13 mouse cellular contexts compared by ENCODE assay signal in the genomic region with DNA sequence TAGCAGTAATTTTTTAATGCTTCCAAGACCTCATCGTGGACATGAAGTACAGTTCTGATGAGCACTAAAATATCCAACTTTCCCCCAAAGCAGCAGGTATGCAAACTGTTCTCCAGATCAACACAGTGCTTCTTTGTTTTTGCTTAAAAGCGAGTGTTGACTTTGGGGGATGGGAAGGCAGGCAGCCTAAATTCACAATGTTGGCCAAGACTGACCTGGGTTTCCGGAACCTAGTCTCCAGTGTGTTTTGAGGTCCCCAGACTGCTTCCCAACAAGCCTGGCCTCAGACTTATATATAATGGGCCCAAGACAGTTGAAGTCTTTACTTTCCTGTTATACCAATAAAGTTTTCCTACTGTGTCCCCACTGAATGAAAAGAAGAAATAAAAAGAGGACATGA.
DNase-seq lines count a peak whose midpoint lies in the region; ATAC-seq and TF ChIP-seq lines count a peak whose summit lies in the region.
"Had no signal": no experiment of that assay in that cellular context is flagged by ENCODE, and none has a peak within 500 bp of the region (broad histone marks: within the 10 kb centered on the region; RNA-seq: fewer than 3 reads in every experiment).

No protein-coding gene starts in this region.

- H3K4me1 ChIP-seq in forebrain, embryonic 10.5 days: peaks cover 43% of the 10 kb centered on the region
- H3K4me1 ChIP-seq in forebrain, embryonic 11.5 days (replicated peaks; ENCODE audit: control insufficient read depth, insufficient read depth, low read length): no peaks in the 10 kb centered on the region
- peaks cover 26% of the 10 kb centered on the region for H3K4me1 ChIP-seq in kidney, postnatal 0 days (replicated peaks; ENCODE audit: insufficient read depth, low read length)
- H3K4me1 ChIP-seq in cortical plate, adult 2 months (ENCODE audit: control insufficient read depth, insufficient read depth, low read length): peaks cover 5% of the 10 kb centered on the region; the same call in 1 of the 2 replicates
- peaks cover 56% of the 10 kb centered on the region for H3K4me1 ChIP-seq in limb, embryonic 12.5 days (replicated peaks)
- no peaks in the 10 kb centered on the region for H3K4me1 ChIP-seq in forebrain, postnatal 0 days (ENCODE audit: insufficient read depth)

- no peak for TF ChIP-seq CTCF in kidney, postnatal 0 days (IDR thresholded peaks at IDR 0.05; ENCODE audit: low read depth)
- no peak for TF ChIP-seq CTCF in cortical plate, adult 2 months (IDR thresholded peaks at IDR 0.05; ENCODE audit: extremely low read depth, insufficient read depth, low read length)
- no peak for TF ChIP-seq CTCF in forebrain, postnatal 0 days (IDR thresholded peaks at IDR 0.05; ENCODE audit: low read depth)

- H3K36me3 ChIP-seq in forebrain, embryonic 10.5 days (replicated peaks): peaks cover 4% of the 10 kb centered on the region; the same call in 1 of the 2 replicates
- H3K36me3 ChIP-seq in forebrain, embryonic 11.5 days (ENCODE audit: control insufficient read depth, insufficient read depth, low read length): no peaks in the 10 kb centered on the region
- no peaks in the 10 kb centered on the region for H3K36me3 ChIP-seq in kidney, postnatal 0 days (ENCODE audit: insufficient read depth, low read length)
- H3K36me3 ChIP-seq in limb, embryonic 12.5 days: peaks cover 6% of the 10 kb centered on the region; the same call in 1 of the 2 replicates
- no peaks in the 10 kb centered on the region for H3K36me3 ChIP-seq in forebrain, postnatal 0 days (ENCODE audit: insufficient read depth)

- H3K9ac ChIP-seq in forebrain, embryonic 11.5 days (ENCODE audit: low read length): no peak overlapping the region
- H3K9ac ChIP-seq in kidney, postnatal 0 days (ENCODE audit: low read depth, low read length): no peak overlapping the region
- no peak overlapping the region for H3K9ac ChIP-seq in limb, embryonic 12.5 days (replicated peaks)
- H3K9ac ChIP-seq in forebrain, postnatal 0 days: no peak overlapping the region
- H3K9ac ChIP-seq: liver, embryonic 13.5 days; midbrain, embryonic 13.5 days had no signal

- H3K4me2 ChIP-seq in forebrain, embryonic 11.5 days (ENCODE audit: low read depth, low read length, severe bottlenecking): no peak overlapping the region
- no peak overlapping the region for H3K4me2 ChIP-seq in kidney, postnatal 0 days (ENCODE audit: low read length)
- H3K4me2 ChIP-seq in limb, embryonic 12.5 days: no peak overlapping the region
- no peak overlapping the region for H3K4me2 ChIP-seq in forebrain, postnatal 0 days (ENCODE audit: low read depth)
- H3K4me2 ChIP-seq: liver, embryonic 13.5 days; midbrain, embryonic 13.5 days had no signal

- WGBS in forebrain, embryonic 10.5 days: 71% methylated on average over 3 of the region's 3 CpGs
- 70% methylated on average over 3 of the region's 3 CpGs for WGBS in forebrain, embryonic 11.5 days
- WGBS in kidney, postnatal 0 days: 33% methylated on average over 3 of the region's 3 CpGs
- WGBS in limb, embryonic 12.5 days: 65% methylated on average over 3 of the region's 3 CpGs
- WGBS in forebrain, postnatal 0 days: 67% methylated on average over 3 of the region's 3 CpGs

- H3K9me3 ChIP-seq in forebrain, embryonic 10.5 days: no peaks in the 10 kb centered on the region
- H3K9me3 ChIP-seq in forebrain, embryonic 11.5 days (ENCODE audit: control insufficient read depth, low read length): no peaks in the 10 kb centered on the region
- H3K9me3 ChIP-seq in kidney, postnatal 0 days (replicated peaks; ENCODE audit: low read length): no peaks in the 10 kb centered on the region
- no peaks in the 10 kb centered on the region for H3K9me3 ChIP-seq in limb, embryonic 12.5 days
- no peaks in the 10 kb centered on the region for H3K9me3 ChIP-seq in forebrain, postnatal 0 days (ENCODE audit: low read length)
- H3K9me3 ChIP-seq: liver, embryonic 13.5 days; midbrain, embryonic 13.5 days had no signal

- peak overlapping the region; percentile 59; the same call in 1 of the 2 replicates for H3K27ac ChIP-seq in forebrain, embryonic 10.5 days
- H3K27ac ChIP-seq in forebrain, embryonic 11.5 days (ENCODE audit: low read depth, low read length): no peak overlapping the region
- H3K27ac ChIP-seq in kidney, postnatal 0 days: peak overlapping the region; percentile 58
- peak overlapping the region; percentile 60 for H3K27ac ChIP-seq in cortical plate, adult 2 months (ENCODE audit: insufficient read depth, low read length)
- peak overlapping the region; percentile 87 for H3K27ac ChIP-seq in limb, embryonic 12.5 days
- no peak overlapping the region for H3K27ac ChIP-seq in forebrain, postnatal 0 days (ENCODE audit: low read depth, low read length)
- H3K27ac ChIP-seq: liver, embryonic 13.5 days; midbrain, embryonic 13.5 days had no signal

- ATAC-seq in forebrain, embryonic 11.5 days (replicated peaks; ENCODE audit: low FRiP score): no peak
- no peak for ATAC-seq in kidney, postnatal 0 days (replicated peaks; ENCODE audit: low FRiP score, low read depth)
- ATAC-seq in limb, embryonic 12.5 days (ENCODE audit: insufficient number of reproducible peaks, insufficient read depth, low FRiP score, low TSS enrichment, low read depth): no peak
- ATAC-seq in forebrain, postnatal 0 days: no peak
- ATAC-seq: midbrain, embryonic 13.5 days had no signal

- no peak for DNase-seq in forebrain, embryonic 10.5 days (ENCODE audit: extremely low spot score, low spot score)
- no peak for DNase-seq in forebrain, embryonic 11.5 days (ENCODE audit: low spot score)
- DNase-seq in kidney, postnatal 0 days (ENCODE audit: low spot score): no peak
- no peak for DNase-seq in kidney, adult 11 months
- DNase-seq in frontal cortex, adult 2 months (ENCODE audit: extremely low spot score in 1 of 2, low spot score in 1 of 2): no peak
- DNase-seq in forebrain, postnatal 0 days: no peak
- DNase-seq: gastrocnemius, postnatal 10 days; kidney, adult 8-10 months had no signal

- peaks cover 15% of the 10 kb centered on the region for H3K27me3 ChIP-seq in forebrain, embryonic 10.5 days (ENCODE audit: poor library complexity, severe bottlenecking)
- H3K27me3 ChIP-seq in forebrain, embryonic 11.5 days (ENCODE audit: control insufficient read depth, insufficient read depth, low read length): no peaks in the 10 kb centered on the region
- no peaks in the 10 kb centered on the region for H3K27me3 ChIP-seq in kidney, postnatal 0 days (ENCODE audit: insufficient read depth, low read length)
- no peaks in the 10 kb centered on the region for H3K27me3 ChIP-seq in limb, embryonic 12.5 days
- H3K27me3 ChIP-seq in forebrain, postnatal 0 days (ENCODE audit: insufficient read depth, low read length): no peaks in the 10 kb centered on the region
- H3K27me3 ChIP-seq: liver, embryonic 13.5 days; midbrain, embryonic 13.5 days; Patski had no signal

- no peak overlapping the region for H3K4me3 ChIP-seq in forebrain, embryonic 10.5 days
- no peak overlapping the region for H3K4me3 ChIP-seq in forebrain, embryonic 11.5 days (ENCODE audit: low read depth, low read length)
- no peak overlapping the region for H3K4me3 ChIP-seq in kidney, postnatal 0 days (replicated peaks; ENCODE audit: low read depth, low read length)
- H3K4me3 ChIP-seq in cortical plate, adult 2 months (ENCODE audit: insufficient read depth, low read length): no peak overlapping the region
- no peak overlapping the region for H3K4me3 ChIP-seq in limb, embryonic 12.5 days (replicated peaks)
- H3K4me3 ChIP-seq in forebrain, postnatal 0 days (ENCODE audit: low read depth, low read length): no peak overlapping the region
- H3K4me3 ChIP-seq: liver, embryonic 13.5 days; midbrain, embryonic 13.5 days had no signal

- no peak for TF ChIP-seq POLR2A in cortical plate, adult 2 months (IDR thresholded peaks at IDR 0.05; ENCODE audit: extremely low read depth, insufficient read depth, low read length)

Comparison
In these comparisons a context has a peak if more than half of its experiments do, and no peak if none do; other contexts are left out.
1. H3K27ac ChIP-seq: peak in forebrain, embryonic 10.5 days (single experiment), kidney, postnatal 0 days (single experiment), cortical plate, adult 2 months (single experiment) and limb, embryonic 12.5 days (single experiment); none in forebrain, embryonic 11.5 days (single experiment) and forebrain, postnatal 0 days (single experiment).